Mouse (Mus musculus) retina, postnatal 1 day (tissue): ENCODE results near the gene Dnttip1.

Experiments used
- DNase-seq: peaks from one replicate; pipeline ENCODE4 v3.0.0-alpha.2; 2012

The Dnttip1 gene

GRCm38 (mm10) chr2:164806614-164807013, 60.8 kb downstream of the Dnttip1 start:
- no peak for DNase-seq

DNA sequence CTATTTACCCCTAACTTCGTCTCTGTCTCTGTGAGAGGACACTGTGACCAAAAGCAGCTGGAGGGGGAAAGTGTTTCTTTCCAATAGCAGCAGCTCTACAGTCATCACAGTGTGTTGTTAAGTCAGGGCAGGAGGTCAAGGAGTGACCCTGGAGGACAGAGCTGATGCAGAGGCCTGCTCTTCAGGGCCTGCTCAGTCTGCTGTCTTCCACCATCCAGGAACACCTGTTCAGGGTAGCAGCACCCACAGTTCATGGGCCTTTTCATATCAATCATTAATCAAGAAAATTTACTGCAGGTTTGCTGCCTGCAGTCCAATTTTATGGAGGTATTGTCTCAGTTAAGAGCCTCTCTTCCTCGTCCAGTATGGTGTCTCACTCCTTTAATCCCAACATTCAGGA, 67.8 kb downstream of the Dnttip1 start:
- no peak for DNase-seq

DNA sequence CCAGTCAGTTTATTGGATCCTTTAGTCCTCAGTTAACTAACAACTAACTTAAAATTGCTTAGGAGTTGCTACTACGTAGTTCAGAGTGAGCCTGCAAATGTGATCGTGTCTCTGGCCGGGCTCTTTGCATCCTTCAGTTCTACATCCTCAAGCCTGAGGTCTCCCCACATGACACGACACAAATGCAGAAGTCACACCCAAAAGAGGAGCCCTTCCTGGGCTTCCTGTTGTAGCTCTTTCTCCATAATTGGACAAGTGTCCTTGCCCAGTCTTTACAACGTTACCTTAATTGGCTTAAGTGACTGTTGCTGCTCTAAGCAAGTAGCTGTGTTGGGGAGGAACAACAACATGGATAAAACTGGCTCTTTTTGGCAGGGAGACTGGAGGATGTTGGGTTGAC, 69.6 kb downstream of the Dnttip1 start:
- DNase-seq = no peak

DNA sequence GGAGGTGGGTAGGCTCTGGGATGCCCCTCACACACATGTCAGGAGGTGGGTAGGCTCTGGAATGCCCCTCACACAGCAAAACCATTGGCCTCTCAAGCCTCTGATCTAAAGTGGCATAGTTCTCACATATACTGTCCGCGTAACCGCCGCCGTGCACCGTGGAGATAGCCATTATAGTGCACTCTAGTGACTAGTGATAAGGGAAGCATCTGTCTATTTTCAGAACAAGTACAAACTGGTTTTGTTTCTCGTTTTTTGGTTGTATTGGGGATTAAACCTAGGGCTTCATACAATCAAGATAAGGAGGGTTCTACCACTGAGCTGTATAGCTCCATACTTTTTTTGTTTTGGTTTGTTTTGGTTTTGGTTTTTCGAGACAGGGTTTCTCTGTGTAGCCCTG, 70.0 kb downstream of the Dnttip1 start:
- DNase-seq = no peak

DNA sequence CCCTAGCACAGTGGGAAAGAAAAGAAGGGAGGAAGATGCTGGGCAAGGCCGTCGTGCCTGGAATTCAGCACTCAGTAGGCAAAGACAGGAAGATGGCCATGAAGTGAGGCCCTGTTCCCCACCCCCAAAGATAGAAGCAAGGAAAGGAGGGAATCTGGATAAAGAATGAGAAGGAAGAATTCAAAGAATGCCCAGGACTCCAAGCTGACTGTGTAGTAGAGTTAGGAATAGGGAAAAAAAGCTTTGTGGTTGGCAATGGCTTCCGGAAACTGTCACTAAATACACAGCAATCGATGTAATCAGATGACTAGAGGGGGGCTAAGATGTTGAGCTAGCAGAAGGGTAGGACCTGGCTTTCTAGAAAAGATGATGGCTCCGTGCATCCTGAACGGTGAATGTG, 71.4 kb downstream of the Dnttip1 start:
- no peak for DNase-seq

DNA sequence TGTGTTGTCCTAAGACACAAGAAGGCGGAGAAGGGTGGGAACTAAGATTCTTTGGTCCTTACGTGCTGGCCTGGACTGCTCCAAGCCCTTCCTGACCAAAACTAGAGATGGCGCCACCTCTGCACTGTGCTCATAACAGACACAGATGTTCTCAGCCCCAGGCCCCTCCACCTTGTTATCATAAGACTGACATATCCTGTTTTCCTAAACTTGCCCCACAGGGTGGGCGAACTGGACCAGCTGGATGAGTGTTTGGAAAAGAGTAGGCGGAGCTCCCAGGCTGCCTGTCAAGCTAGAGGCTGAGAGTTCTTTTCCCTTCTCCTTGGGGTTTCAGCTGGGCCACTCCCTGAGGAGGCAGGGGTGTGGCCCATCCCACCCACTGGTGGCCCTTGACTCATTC, 71.9 kb downstream of the Dnttip1 start:
- DNase-seq = no peak
